Mouse (Mus musculus): ENCODE data around the gene Polr3h.
"Not testable (repeated sequence)": the region's sequence is repeated elsewhere in the genome, so short reads cannot be mapped to it uniquely, and the experiment has no call there.

Gene Polr3h

GRCm38 (mm10) chr15:81917621-81918463, 8.2 kb downstream of the Polr3h start:
- in situ Hi-C loops (cut with MboI; ENCODE audit: low sequenced_read_pairs), result no loop called here

GRCm38 (mm10) chr15:81917201-81917600, 8.8 kb downstream of the Polr3h start:
- in situ Hi-C loops (cut with MboI; ENCODE audit: low sequenced_read_pairs), result no loop called here

GRCm38 (mm10) chr15:81915663-81916062, 10.4 kb downstream of the Polr3h start:
- in situ Hi-C loops (cut with MboI; ENCODE audit: low sequenced_read_pairs), result no loop called here

DNA sequence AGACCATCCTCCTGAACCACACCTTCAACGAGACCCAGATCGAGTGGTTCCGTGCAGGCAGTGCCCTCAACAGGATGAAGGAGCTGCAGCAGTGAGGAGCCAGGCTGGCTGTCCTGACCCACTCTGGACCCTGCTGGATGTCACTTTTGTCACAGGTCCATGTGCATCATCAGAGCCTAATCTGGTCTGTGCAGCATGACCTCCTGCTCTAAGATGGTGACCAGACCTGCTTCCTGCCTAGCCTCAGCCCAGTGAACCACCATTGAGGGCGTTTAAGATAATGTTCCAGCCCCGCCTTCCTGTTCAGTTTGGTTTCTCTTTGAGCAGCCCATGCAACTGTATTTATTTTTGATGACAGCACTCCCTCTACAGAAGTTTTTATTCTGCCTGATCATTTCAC, 11.4 kb downstream of the Polr3h start:
- in situ Hi-C loops (cut with MboI; ENCODE audit: low sequenced_read_pairs), result no loop called here

DNA sequence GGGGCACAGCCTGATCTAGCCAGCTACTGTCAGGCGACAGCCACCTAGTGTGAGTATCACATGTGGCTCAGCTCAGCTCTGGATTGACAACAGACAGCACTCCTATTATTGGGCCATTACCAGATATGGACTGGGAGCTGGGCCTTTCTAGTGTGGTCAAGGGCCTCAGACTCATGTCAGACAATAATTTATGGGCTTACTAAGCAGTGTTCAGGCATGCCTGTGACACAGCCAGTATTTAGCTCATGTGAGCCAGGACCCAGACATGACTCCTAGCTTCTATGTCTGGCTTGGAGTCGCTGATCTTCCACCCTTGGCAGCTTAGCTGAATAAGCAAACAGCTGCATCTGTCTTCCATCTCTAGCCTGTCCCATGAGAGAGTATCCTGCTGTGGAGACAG, 13.5 kb downstream of the Polr3h start:
- in situ Hi-C loops (cut with MboI; ENCODE audit: low sequenced_read_pairs), result no loop called here

DNA sequence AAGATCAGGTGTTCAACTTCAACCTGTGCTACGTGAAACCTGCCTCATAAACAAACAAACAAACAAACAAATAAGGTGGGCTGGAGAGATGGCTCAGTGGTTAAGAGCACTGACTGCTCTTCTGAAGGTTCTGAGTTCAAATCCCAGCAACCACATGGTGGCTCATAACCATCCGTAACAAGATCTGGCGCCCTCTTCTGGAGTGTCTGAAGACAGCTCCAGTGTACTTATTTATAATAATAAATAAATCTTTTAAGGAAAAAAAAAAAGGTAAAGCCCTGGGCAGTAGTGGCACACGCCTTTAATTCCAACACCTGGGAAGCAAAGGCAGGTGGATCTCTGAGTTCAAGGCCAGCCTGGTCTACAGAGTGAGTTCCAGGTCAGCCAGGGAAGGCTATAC, 17.3 kb downstream of the Polr3h start:
- in situ Hi-C loops (cut with MboI; ENCODE audit: low sequenced_read_pairs), result not testable (repeated sequence)

- in situ Hi-C loops (cut with MboI; ENCODE audit: low sequenced_read_pairs), result no loop called here
These were observed 18.1 kb downstream of the Polr3h start for GRCm38 (mm10) chr15:81907953-81908352.

GRCm38 (mm10) chr15:81904939-81905338, 21.1 kb downstream of the Polr3h start:
- in situ Hi-C loops (cut with MboI; ENCODE audit: low sequenced_read_pairs), result no loop called here

DNA sequence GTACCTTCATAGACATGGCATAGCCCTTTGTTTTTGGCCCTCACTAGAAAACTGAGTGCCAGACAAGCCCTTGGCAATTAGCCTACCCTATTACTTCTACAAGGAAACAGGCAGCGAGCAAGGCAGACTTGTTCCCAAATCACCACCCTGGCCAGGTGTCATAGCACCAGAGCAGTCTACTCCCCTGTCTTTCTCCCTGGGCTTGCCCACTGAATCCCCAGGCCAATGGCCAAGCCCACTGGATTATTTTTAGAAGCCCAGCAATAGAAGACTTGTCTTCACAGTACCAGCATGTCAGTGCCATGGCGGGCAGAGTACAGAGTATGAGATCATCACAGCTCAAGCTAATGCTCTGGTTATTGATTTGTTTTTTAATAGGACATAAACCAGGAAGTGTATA, 27.3 kb downstream of the Polr3h start:
- in situ Hi-C loops (cut with MboI; ENCODE audit: low sequenced_read_pairs), result no loop called here

- in situ Hi-C loops (cut with MboI; ENCODE audit: low sequenced_read_pairs), result no loop called here
These were observed 28.3 kb downstream of the Polr3h start for GRCm38 (mm10) chr15:81897607-81898285.

DNA sequence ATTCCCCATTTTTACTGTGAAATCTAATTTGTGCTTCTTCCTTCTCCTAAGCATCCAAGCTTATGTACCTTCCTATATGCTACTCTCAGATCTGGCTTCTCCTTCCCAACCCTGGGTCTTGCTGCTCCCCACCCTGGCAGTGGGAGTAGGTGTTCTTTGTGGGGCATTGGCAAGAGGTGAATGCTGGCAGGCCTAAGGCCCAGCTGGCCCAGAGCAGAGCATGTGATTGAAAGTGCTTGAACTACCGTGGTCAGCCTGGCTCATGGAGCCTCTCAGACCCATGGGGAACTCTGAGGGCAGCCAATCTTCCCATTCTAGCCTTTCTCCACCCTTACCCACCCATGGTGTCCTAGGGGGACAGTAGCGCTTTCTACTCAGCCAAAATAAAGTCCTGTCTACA, 29.6 kb downstream of the Polr3h start:
- in situ Hi-C loops (cut with MboI; ENCODE audit: low sequenced_read_pairs), result no loop called here

GRCm38 (mm10) chr15:81894002-81894401, 32.0 kb downstream of the Polr3h start:
- in situ Hi-C loops (cut with MboI; ENCODE audit: low sequenced_read_pairs), result no loop called here

DNA sequence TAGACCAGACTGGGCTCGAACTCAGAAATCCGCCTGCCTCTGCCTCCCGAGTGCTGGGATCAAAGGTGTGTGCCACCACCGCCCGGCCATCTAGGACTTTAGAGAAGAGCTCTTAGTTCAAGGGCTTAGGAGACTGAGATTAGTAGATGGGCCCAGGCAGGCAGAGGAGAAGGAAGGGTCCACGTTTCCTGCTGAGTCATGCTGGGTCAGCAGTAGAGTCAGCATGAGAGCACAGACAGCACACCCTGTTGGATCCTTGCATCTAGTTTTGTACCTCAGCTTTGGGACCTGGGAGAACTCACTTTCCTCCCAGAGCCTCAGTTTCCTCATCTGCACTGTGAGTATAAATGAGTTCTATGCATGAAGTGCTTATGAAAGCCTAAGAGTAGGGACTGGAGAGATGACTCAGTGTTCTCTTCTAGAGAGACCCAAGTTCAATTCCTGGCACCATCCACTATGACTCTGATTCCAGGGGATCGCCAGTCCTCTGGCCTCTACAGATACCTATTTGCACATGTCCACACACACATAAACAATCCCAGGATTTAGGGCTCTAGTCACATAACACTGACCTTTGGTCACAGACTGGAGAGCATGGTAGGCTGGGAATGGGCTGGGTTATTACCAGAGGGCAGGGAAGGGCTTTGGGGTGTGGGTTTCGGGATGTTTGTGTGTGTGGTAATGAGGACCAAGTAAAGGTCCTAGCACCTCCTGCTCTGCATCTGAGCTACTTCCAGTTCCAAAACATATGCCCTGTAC, 34.0 kb downstream of the Polr3h start:
- in situ Hi-C loops (cut with MboI; ENCODE audit: low sequenced_read_pairs), result no loop called here

- in situ Hi-C loops (cut with MboI; ENCODE audit: low sequenced_read_pairs), result no loop called here
These were observed 34.8 kb downstream of the Polr3h start for GRCm38 (mm10) chr15:81891140-81891802.

DNA sequence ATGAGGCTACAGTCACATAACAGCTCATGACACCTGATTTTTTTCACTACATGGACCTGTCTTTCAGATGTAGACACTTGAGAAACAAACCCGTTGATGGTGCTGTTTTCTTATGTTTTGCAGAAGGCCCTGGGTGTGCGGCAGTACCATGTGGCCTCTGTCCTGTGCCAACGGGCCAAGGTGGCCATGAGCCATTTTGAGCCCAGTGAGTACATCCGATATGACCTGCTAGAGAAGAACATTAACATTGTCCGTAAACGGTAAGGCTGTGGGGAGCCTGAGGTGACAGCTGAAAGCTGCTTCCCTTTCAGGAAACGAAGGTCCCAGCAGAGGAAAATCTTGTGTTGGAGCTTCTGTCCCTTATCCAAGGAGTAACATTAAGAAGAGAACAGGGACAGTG, 36.9 kb downstream of the Polr3h start:
- in situ Hi-C loops (cut with MboI; ENCODE audit: low sequenced_read_pairs), result no loop called here

GRCm38 (mm10) chr15:81886795-81887550, 39.1 kb downstream of the Polr3h start:
- in situ Hi-C loops (cut with MboI; ENCODE audit: low sequenced_read_pairs), result no loop called here

DNA sequence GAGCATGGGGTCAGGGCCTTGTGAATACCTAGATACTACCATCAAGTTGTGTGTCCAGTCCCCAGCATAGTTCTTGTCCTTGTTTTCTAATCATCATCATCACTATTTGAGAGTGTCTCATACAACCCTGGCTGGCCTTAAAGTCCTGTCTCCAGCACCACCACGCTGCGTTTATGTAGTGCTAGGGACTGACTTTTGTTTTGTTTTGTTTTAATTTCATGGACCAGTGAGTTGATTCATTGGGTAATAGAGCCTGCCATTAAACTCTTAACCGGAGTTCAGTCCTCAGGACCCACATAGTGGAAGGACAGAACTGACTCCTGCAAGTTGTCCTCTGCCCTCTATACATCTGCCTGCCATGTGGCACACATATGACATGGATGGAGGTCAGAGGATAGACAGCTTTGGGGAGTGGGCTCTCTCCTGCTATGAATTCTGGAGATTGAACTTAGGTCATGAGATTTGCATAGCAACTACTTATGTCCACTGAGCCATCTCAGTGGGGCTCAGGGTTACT, 40.6 kb downstream of the Polr3h start:
- in situ Hi-C loops (cut with MboI; ENCODE audit: low sequenced_read_pairs), result no loop called here

- in situ Hi-C loops (cut with MboI; ENCODE audit: low sequenced_read_pairs), result no loop called here
These were observed 43.7 kb downstream of the Polr3h start for GRCm38 (mm10) chr15:81882348-81882747.

DNA sequence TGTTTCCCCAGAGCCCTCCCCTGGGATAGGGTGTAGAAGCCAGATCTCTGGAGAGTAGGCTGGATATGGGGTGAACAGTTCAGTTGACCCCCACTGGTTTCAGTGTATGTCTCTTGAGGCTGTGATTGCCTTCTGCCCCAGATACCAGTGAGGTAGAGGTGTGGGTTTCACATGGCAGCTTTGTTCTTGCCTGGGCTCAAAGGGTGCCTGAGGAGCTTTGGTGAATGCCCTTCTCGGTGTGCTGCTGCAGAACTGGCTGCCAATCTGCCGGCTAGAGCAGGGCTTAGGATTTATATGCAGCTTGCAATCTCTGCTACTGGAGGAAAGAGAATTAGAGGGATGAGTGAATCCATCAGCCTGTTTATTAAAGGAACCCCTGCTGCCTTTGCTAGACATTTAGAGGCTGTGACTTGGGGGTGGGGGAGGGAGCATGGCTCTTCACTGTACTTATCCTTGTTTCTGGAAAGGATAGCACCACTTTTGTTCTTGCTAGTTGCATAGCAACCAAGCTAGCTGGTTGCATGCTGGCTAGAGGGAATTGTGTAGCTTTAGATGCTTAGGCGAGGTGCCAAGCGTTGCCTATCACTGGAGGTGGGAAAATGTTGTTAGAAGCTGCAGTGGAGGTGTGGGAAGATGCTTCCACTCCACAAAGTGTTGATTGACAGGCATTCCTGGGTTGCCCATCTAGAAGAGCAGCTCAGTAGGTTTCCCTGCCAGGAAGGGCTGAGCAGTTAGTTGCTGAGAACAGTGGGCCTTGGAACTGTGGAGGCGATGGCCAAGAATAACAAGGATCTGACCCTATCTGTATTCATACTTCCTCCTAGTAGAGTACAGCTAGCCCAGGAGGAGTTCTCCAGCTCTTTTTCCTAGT, 46.3 kb downstream of the Polr3h start:
- in situ Hi-C loops (cut with MboI; ENCODE audit: low sequenced_read_pairs), result no loop called here
